Mouse (Mus musculus) cortical plate, adult 2 months (tissue): ENCODE results near the gene R3hdm2.

Source experiments
- CTCF ChIP-seq: fragments of 200-500 bp; IDR thresholded peaks from 2 replicates; pipeline ENCODE4 v1.5.1; 2011; ENCODE audit warnings: mild to moderate bottlenecking, control low read depth, low read length; ENCODE audit not compliant: insufficient read depth; ENCODE audit errors: extremely low read depth
- POLR2A ChIP-seq: fragments of 200-500 bp; IDR thresholded peaks from 2 replicates; pipeline ENCODE4 v1.6.1; 2011; ENCODE audit warnings: mild to moderate bottlenecking, low read length, control low read depth; ENCODE audit not compliant: insufficient read depth; ENCODE audit errors: extremely low read depth

- TF ChIP-seq CTCF (no peak), POLR2A (no peak)
These were observed 168.1 kb downstream of the R3hdm2 start for GRCm38 (mm10) chr10:127548236-127548635.
